Mouse (Mus musculus): ENCODE data around the gene Gm3194. TPM values are rescaled to one million over a fixed set of nuclear protein-coding genes. Genes with fewer than 3 reads are reported as not detected.
"Not testable (repeated sequence)": the region's sequence is repeated elsewhere in the genome, so short reads cannot be mapped to it uniquely, and the experiment has no call there.

Gm3194 gene
- total RNA-seq (2021), result 1.6 TPM in 1 of 2 replicates, not detected in the other
- long read RNA-seq, experiment 1, result 0 reads
- long read RNA-seq, experiment 2, result 0 reads

- not testable (repeated sequence) for DNase-seq
Measured at GRCm38 (mm10) chr14:5455367-5455766, at the start of gene Gm3194. Gm3194 (minus strand) TSS chr14:5455467.

GRCm38 (mm10) chr14:5501374-5501773, 46.1 kb upstream of the Gm3194 start, which contains the start of gene Gm3488:
Gm3488 (plus strand) TSS chr14:5501674.
- DNase-seq, result not testable (repeated sequence)

- not testable (repeated sequence) for DNase-seq
Measured at GRCm38 (mm10) chr14:5483907-5484306, 28.6 kb upstream of the Gm3194 start, which contains the start of gene Gm3187. Gm3187 (plus strand) TSS chr14:5484207.

- DNase-seq, result not testable (repeated sequence)
Measured at GRCm38 (mm10) chr14:5477730-5478129, 22.5 kb upstream of the Gm3194 start, which contains the start of gene Gm8246. Gm8246 (minus strand) TSS chr14:5477830.

- DNase-seq, result not testable (repeated sequence)
Measured at GRCm38 (mm10) chr14:5460469-5460868, 5.2 kb upstream of the Gm3194 start.

GRCm38 (mm10) chr14:5388949-5389348, 66.3 kb downstream of the Gm3194 start, which contains the start of gene Gm3500:
Gm3500 (minus strand) TSS chr14:5389049.
- not testable (repeated sequence) for DNase-seq

Other genes with a start within 250 kb of the Gm3194 start
- gene Gm3526, start 194.9 kb downstream of the Gm3194 start, total RNA-seq (2021), result not detected in 2 replicates
- not detected in 2 replicates for gene Gm3542, start 120.5 kb downstream of the Gm3194 start, total RNA-seq (2021)
- not detected in 2 replicates for gene Gm3500, start 66.4 kb downstream of the Gm3194 start, total RNA-seq (2021)
- not detected in 2 replicates for gene Gm8246, start 22.4 kb upstream of the Gm3194 start, total RNA-seq (2021)
- not detected in 2 replicates for gene Gm3187, start 28.7 kb upstream of the Gm3194 start, total RNA-seq (2021)
- 1.1 TPM in 1 of 2 replicates, not detected in the other for gene Gm3488, start 46.2 kb upstream of the Gm3194 start, total RNA-seq (2021)
- not detected in 2 replicates for gene Gm3532, start 83.0 kb upstream of the Gm3194 start, total RNA-seq (2021)
- gene Gm8265, start 177.6 kb upstream of the Gm3194 start, total RNA-seq (2021), result not detected in 2 replicates
- gene Gm9603, start 232.0 kb upstream of the Gm3194 start, total RNA-seq (2021), result not detected in 2 replicates

All from adrenal gland, postnatal 14 days (tissue).